Comparison of ENCODE assay signal across 8 mouse cellular contexts in genomic region chr17:80060828-80061782, GRCm38 (mm10). TPM values are rescaled to one million over a fixed set of nuclear protein-coding genes. Genes with fewer than 3 reads are reported as not detected.
A peak's percentile ranks its signal among the peaks of the same experiment; 100 is the strongest.
DNase-seq lines count a peak whose midpoint lies in the region; ATAC-seq and TF ChIP-seq lines count a peak whose summit lies in the region.

No protein-coding gene starts in this region.

- WGBS in kidney, embryonic 14.5 days = under 1% methylated on average over 74 of the region's 83 CpGs
- WGBS in lung, adult 2 months = under 1% methylated on average over 78 of the region's 83 CpGs
- WGBS in neural tube, embryonic 15.5 days = under 1% methylated on average over 81 of the region's 83 CpGs
- WGBS in thymus, adult 2 months = under 1% methylated on average over 78 of the region's 83 CpGs

- no peaks in the 10 kb centered on the region for H3K27me3 ChIP-seq in C2C12 (ENCODE audit: control insufficient read depth, insufficient read depth, insufficient read length)
- no peaks in the 10 kb centered on the region for H3K27me3 ChIP-seq in kidney, embryonic 14.5 days (ENCODE audit: control insufficient read depth, insufficient read depth, low read length)
- no peaks in the 10 kb centered on the region for H3K27me3 ChIP-seq in neural tube, embryonic 15.5 days (replicated peaks)
- no peaks in the 10 kb centered on the region for H3K27me3 ChIP-seq in thymus, adult 2 months (ENCODE audit: control insufficient read depth, insufficient read depth, low read length)

- no peak for TF ChIP-seq POLR2A in lung, adult 2 months (IDR thresholded peaks at IDR 0.05; ENCODE audit: borderline replicate concordance, extremely low read depth, low read depth, low read length)
- TF ChIP-seq POLR2A in thymus, adult 2 months (IDR thresholded peaks at IDR 0.05; ENCODE audit: control insufficient read depth, extremely low read depth, insufficient read depth, low read length, poor library complexity) = no peak

- H3K9ac ChIP-seq in kidney, embryonic 14.5 days (ENCODE audit: low read depth, low read length) = peak overlapping the region; percentile 99
- H3K9ac ChIP-seq in neural tube, embryonic 15.5 days (replicated peaks) = peak overlapping the region; percentile 99

- no peak for TF ChIP-seq CTCF in C2C12 (IDR thresholded peaks at IDR 0.05; ENCODE audit: control insufficient read depth, insufficient read depth, insufficient read length)
- TF ChIP-seq CTCF in lung, adult 2 months (IDR thresholded peaks at IDR 0.05; ENCODE audit: insufficient read depth, low read length) = no peak
- no peak for TF ChIP-seq CTCF in thymus, adult 2 months (IDR thresholded peaks at IDR 0.05; ENCODE audit: borderline replicate concordance, control insufficient read depth, extremely low read depth, insufficient read depth, low read length, poor library complexity)

- H3K36me3 ChIP-seq in C2C12 (ENCODE audit: control insufficient read depth, insufficient read depth) = peaks cover 11% of the 10 kb centered on the region
- H3K36me3 ChIP-seq in kidney, embryonic 14.5 days (ENCODE audit: control insufficient read depth, insufficient read depth, low read length) = no peaks in the 10 kb centered on the region; the same call in 1 of the 2 replicates
- H3K36me3 ChIP-seq in neural tube, embryonic 15.5 days = no peaks in the 10 kb centered on the region
- no peaks in the 10 kb centered on the region for H3K36me3 ChIP-seq in thymus, adult 2 months (ENCODE audit: control insufficient read depth, insufficient read depth, low read length)

- no peaks in the 10 kb centered on the region for H3K9me3 ChIP-seq in kidney, embryonic 14.5 days (ENCODE audit: control insufficient read depth, low read length)
- no peaks in the 10 kb centered on the region for H3K9me3 ChIP-seq in neural tube, embryonic 15.5 days (replicated peaks)

- peak; percentile 60 to 78 for DNase-seq in adrenal gland, adult (ENCODE audit: inconsistent age in 2 of 2, low spot score in 1 of 2)
- DNase-seq in embryo, embryonic 11 days = peak; percentile 78
- peak; percentile 26 for DNase-seq in heart, adult 8-10 months (ENCODE audit: low spot score)
- peak; percentile 52 for DNase-seq in lung, adult 2 months
- DNase-seq in thymus, adult 2 months = peak; percentile 73

- H3K27ac ChIP-seq in kidney, embryonic 14.5 days (ENCODE audit: low read depth, low read length) = peak overlapping the region; percentile 99
- H3K27ac ChIP-seq in neural tube, embryonic 15.5 days (replicated peaks) = peak overlapping the region; percentile 100
- peak overlapping the region; percentile 43 for H3K27ac ChIP-seq in thymus, adult 2 months (ENCODE audit: control insufficient read depth, insufficient read depth, low read length)

- H3K79me2 ChIP-seq in C2C12 (ENCODE audit: control insufficient read depth, insufficient read depth) = peaks cover 58% of the 10 kb centered on the region

- peak overlapping the region; percentile 88 for H3ac ChIP-seq in C2C12 (ENCODE audit: control insufficient read depth, insufficient read length, low read depth)

- H3K79me3 ChIP-seq in C2C12 (ENCODE audit: low read depth) = peaks cover 55% of the 10 kb centered on the region

- peak overlapping the region; percentile 80 for H3K4me3 ChIP-seq in C2C12 (ENCODE audit: insufficient read depth, poor library complexity, severe bottlenecking)
- peak overlapping the region; percentile 90 for H3K4me3 ChIP-seq in kidney, embryonic 14.5 days (ENCODE audit: low read length)
- peak overlapping the region; percentile 100 for H3K4me3 ChIP-seq in lung, adult 2 months (replicated peaks; ENCODE audit: extremely low read depth, low read depth, low read length)
- peak overlapping the region; percentile 93 for H3K4me3 ChIP-seq in neural tube, embryonic 15.5 days (replicated peaks)
- H3K4me3 ChIP-seq in thymus, adult 2 months (ENCODE audit: control insufficient read depth, insufficient read depth, low read length) = peak overlapping the region; percentile 70

- H3K4me2 ChIP-seq in kidney, embryonic 14.5 days (replicated peaks; ENCODE audit: low read depth, low read length) = peak overlapping the region; percentile 62
- H3K4me2 ChIP-seq in neural tube, embryonic 15.5 days = peak overlapping the region; percentile 60

- peak; percentile 13; the same call in 1 of the 2 replicates for ATAC-seq in kidney, embryonic 14.5 days (ENCODE audit: low FRiP score, low TSS enrichment)
- peak; percentile 11 for ATAC-seq in neural tube, embryonic 15.5 days (ENCODE audit: low FRiP score)

- peaks cover 14% of the 10 kb centered on the region for H3K4me1 ChIP-seq in kidney, embryonic 14.5 days (ENCODE audit: control insufficient read depth, insufficient read depth, low read length)
- peaks cover 6% of the 10 kb centered on the region for H3K4me1 ChIP-seq in lung, adult 2 months (ENCODE audit: control insufficient read depth, insufficient read depth, low read length)
- H3K4me1 ChIP-seq in neural tube, embryonic 15.5 days = peaks cover 38% of the 10 kb centered on the region
- peaks cover 5% of the 10 kb centered on the region for H3K4me1 ChIP-seq in thymus, adult 2 months (replicated peaks; ENCODE audit: control insufficient read depth, insufficient read depth, low read length)

TF ChIP-seq in C2C12, 6 proteins besides CTCF, POLR2A, EP300 and RAD21:
- TF ChIP-seq MYOG (IDR thresholded peaks at IDR 0.05; ENCODE audit: control insufficient read depth, extremely low read depth, insufficient read length) = no peak

RNA-seq across cellular contexts. Expression of gene Hnrnpll, which starts 1.0 kb away (rescaled TPM):
- 33.8 TPM for polyA plus RNA-seq in C2C12 (2012; fragmentation: generic; extraction: Trizol)
- total RNA-seq in heart, adult 8-10 months (2022) = 10 to 100 TPM; 18.3 to 22.9 (median 22.5) TPM
- polyA plus RNA-seq in kidney, embryonic 14.5 days (2014; fragmentation: Nextera tagmentation; extraction: Ambion mirVana) = 75.2 and 90.1 TPM in 2 replicates
- 18.2 and 18.5 TPM in 2 replicates for polyA plus RNA-seq in lung, adult 2 months (2012; rRNA removed)
- 55.8 and 56.0 TPM in 2 replicates for polyA plus RNA-seq in neural tube, embryonic 15.5 days (2015; fragmentation: Nextera tagmentation; extraction: Ambion mirVana)
- polyA plus RNA-seq in thymus, adult 2 months (2012; rRNA removed) = 30.5 and 37.8 TPM in 2 replicates

Comparison
In these comparisons a context has a peak if more than half of its experiments do, and no peak if none do; other contexts are left out.
1. Peak in every context shown above with its lines: DNase-seq, ATAC-seq, H3K4me3 ChIP-seq and H3K27ac ChIP-seq.
2. DNase-seq: peak in every context shown above with its lines; median percentile 78 in embryo, embryonic 11 days; 73 in thymus, adult 2 months; 69 in adrenal gland, adult; 52 in lung, adult 2 months; 26 in heart, adult 8-10 months.
3. H3K27ac ChIP-seq: peak in every context shown above with its lines; median percentile 100 in neural tube, embryonic 15.5 days; 99 in kidney, embryonic 14.5 days; 43 in thymus, adult 2 months.